Mouse (Mus musculus) heart, postnatal 14 days (tissue): ENCODE data around the gene Tbc1d9. TPM values are rescaled to one million over a fixed set of nuclear protein-coding genes. Genes with fewer than 3 reads are reported as not detected.
"Not testable (repeated sequence)": the region's sequence is repeated elsewhere in the genome, so short reads cannot be mapped to it uniquely, and the experiment has no call there.

ENCODE experiments used
- DNase-seq, 2 experiments: peaks; one replicate each; pipeline ENCODE4 v3.0.0; 2021 to 2022
- intact Hi-C: fragments of 180-260 bp; cut with DNase I; formaldehyde crosslinking; loops from one replicate; pipeline ENCODE4 v1.15.1; 2025
- total RNA-seq, 2 experiments: library from RNA; stranded (reverse); gene quantifications; 2 replicates each; pipeline ENCODE4 v1.2.3; 2021

The Tbc1d9 gene
- total RNA-seq, 2 experiments from 2014 or later, result 3.4 to 3.6 TPM

DNA sequence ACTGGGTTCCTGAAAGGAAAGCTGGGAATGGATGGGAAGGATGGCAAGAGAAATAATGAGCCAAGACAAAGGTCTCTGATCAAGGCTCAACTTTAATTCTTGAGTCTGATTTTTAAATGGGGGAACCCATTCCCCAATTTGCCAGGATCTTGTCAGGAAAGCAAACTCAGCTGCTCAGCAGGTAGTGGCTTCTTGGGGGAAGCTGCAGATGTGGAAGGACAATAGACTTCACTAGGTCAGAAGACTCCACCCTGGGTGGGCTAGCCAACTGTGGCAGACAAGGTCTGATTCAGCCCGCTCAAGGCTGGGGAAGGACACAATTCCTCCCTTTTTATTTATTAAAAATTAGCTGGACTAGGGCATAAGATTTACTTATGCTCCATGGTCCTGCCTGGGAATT, 139.8 kb downstream of the Tbc1d9 start:
- intact Hi-C loops, result loop anchor here (5.0 kb wide), 1 partner anchor 37 kb away; no protein-coding TSS in a partner anchor
- no peak for DNase-seq

DNA sequence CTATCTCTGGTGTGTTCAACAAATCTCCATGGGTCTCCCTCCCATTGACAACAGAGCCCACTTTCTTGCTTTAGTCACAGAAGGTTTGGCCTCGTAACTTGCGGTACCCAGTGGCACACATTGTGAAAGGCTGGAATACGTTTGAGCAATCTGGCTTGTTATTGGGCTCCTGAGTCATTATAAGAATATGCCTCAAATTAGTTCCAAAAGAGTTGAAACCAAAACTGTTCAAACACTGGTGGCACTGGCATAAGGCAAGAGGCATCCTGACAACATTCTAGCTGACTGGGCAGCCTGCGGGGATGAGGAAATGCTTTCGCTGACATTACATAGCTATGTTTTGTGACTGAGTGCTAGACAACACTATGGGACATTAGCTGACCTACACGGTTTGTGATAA, 144.7 kb downstream of the Tbc1d9 start:
- intact Hi-C loops, result no loop called here
- DNase-seq, result no peak

DNA sequence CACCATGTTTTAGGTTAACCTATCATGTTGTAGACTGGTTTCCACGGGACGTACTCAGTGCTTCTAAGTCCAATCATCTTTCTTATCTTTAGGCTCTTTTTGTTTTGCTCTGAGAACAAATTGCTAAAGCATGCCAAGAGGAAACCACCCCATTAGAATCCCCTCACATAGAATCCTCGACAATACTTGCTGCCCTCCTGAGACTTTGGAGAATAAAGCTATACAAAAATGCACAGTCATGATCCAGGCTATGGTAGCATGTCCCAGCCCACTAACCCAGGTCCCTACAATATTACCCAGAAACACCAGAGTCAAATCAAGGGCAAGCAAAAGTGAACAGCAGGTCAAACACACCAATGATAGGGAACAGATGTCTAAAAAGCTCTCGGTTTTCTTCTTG, 149.9 kb downstream of the Tbc1d9 start:
- DNase-seq, intact Hi-C loops: not testable (repeated sequence)

DNA sequence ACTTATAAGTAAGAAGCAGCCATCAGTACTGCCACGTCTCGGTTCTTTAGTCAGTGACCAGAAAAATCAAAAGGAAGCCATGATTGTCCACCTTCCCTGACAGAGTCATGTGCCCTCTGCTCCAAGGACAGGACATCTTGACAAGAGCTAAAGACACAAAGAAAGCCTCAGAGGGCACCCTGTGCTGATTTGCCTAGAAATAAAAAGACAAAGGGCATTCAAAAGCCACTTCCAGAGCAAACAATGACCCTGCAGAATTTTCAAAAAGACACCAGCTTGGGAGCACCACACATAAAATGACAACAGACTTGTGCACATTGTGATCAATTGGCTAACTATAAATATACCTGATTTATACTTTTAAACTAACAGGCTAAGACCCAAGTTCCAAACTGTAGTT, 150.5 kb downstream of the Tbc1d9 start:
- intact Hi-C loops, result no loop called here
- DNase-seq, result no peak

DNA sequence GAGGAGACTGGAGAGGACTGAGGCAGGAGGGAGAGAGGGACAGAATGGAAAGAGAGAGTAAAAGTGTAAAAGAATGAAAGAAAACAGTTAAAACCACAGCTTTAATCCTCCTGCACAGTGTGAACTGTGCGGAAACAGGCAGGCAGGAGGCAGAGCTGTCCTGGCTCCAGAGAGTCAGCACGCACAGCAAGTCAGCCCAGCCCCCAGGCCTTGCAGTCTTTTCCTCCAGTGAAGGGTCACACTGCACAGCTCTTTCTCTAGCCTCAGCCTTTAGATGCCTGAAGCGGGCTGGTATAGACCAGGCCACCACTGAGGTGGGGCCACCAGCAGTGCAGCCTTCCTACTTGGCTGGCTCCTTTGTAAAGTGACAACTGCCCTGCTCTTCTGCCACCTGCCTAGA, 155.4 kb downstream of the Tbc1d9 start:
- intact Hi-C loops, result no loop called here
- no peak for DNase-seq

DNA sequence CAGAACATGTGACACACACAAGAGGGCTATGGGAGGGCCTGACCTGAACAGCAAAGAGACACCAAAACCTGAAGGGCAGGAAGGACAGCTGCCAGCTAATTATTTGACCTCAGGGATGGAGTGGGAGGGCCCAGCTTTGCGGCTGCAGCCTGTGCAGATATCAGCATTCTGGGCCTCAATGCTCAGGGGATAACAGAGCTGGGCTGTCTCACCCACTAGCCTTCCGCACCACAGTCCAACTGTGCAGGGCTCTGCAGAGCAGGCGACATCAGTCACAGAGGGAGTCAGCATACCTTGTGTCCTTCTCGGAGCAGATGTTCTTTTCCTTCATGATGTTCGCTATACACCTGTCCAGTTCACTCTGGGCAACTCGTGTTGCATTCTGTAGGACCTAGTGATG, 157.2 kb downstream of the Tbc1d9 start:
- no peak for DNase-seq
- intact Hi-C loops, result no loop called here

Other genes with a start within 250 kb of the Tbc1d9 start
- not detected for gene Gm10645, start 818 bp downstream of the Tbc1d9 start, total RNA-seq
- gene Ucp1, start 125.0 kb downstream of the Tbc1d9 start, total RNA-seq, result 10 to 100 TPM in 1 of 2 experiments, under 1 TPM in 1; 0.78 to 77.9 TPM
- 1 to 10 TPM; 7.6 to 8.6 TPM for gene Elmod2, start 167.1 kb downstream of the Tbc1d9 start, total RNA-seq
- not detected for gene Mgat4d, start 183.1 kb downstream of the Tbc1d9 start, total RNA-seq
- not detected for gene Clgn, start 224.5 kb downstream of the Tbc1d9 start, total RNA-seq